Mouse (Mus musculus): Measurements from ENCODE around the gene Gatad2a.

DNA sequence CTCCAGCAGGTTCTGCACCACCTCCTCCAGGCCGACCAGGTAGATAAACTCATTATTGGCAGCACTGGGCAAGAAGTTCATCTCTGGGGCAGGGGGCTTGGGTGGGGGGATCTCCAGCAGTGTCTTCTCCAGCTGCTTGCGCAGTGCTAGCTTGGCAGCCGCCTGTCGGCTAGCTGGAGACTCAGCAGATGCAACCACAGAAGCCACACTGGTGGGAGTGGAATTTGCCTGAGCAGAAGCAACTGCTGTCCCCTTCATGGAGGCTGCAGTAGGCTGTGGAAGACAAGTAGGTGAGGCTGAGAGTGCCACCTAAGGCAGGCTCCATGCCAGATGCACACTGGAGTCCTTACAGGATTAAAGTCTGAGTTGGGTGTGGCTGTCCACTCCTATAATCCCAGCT lies 81.7 kb downstream of the Gatad2a start:
- TF ChIP-seq CTCF (IDR thresholded peaks at IDR 0.05; ENCODE audit: borderline replicate concordance, insufficient read depth, low read depth, low read length) (no peak), POLR2A (IDR thresholded peaks at IDR 0.05; ENCODE audit: borderline replicate concordance, insufficient read depth, low read length) (no peak)

Measured in cerebellum, adult 2 months (tissue).